Mouse (Mus musculus): ENCODE measurements at regions not wholly inside any gene's neighbourhood (a gene's known extent, or its start where the extent isn't known, plus 50 kb on each side); places are given as distances from the start of the nearest gene placed in this dataset.

DNA sequence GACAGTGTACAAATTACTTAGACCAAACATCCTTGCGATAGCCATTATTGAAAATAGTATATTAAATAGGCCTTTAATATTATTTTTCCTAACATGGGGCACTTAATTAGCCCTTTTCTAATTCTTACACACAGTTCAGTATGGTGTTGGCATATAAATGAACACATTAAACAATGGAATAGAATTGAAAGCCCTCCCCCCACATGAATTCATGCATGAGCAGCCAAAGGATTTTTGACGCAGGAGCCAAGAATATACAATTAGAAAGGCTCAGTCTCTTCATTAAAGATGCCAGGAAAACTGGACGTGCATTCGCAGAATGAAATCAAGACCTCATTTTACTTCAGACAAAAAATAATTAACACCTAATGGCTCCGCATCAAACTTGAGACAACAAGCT, 172.9 kb upstream of the Phactr1 start:
- DNase-seq (ENCODE audit: low spot score in 2 of 2): no peak

DNA sequence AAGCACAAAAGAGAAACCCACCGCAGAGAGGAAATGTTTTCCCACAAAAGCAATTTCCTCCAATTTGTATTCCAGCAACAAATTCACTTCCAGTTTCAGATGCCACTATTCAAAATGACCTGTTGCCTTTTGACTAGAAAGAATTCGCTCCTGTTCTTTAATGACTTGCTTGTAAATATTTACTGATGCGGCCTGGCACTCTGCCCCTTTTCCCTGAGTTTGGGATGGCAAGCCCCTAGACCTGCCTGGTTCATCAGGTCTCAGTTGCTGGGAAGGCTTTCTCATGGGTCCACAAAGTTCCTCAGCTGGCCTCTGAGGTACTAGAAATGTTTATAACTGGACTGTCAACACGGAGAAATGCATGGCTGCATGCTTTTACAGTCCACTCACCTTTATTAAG, 161.7 kb upstream of the Phactr1 start:
- DNase-seq (ENCODE audit: low spot score in 2 of 2): no peak

DNA sequence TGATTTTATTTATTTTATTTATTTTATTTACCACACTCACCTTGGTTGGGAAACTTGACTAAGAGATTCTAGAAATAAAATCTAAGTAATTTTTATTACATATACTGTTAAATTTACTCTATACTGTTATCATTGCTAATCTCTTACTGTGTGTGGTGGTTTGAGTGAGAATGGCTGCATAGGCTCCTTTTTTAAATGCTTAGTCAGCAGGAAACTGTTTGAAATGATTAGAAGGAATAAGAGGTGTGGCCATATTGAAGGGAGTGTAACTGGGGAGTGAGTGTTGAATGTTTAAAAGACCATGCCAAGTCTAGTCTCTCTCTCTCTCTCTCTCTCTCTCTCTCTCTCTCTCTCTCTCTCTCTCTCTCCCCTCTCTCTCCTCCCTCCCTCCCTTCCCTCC, 157.9 kb upstream of the Phactr1 start:
- DNase-seq (ENCODE audit: low spot score in 2 of 2): no peak

DNA sequence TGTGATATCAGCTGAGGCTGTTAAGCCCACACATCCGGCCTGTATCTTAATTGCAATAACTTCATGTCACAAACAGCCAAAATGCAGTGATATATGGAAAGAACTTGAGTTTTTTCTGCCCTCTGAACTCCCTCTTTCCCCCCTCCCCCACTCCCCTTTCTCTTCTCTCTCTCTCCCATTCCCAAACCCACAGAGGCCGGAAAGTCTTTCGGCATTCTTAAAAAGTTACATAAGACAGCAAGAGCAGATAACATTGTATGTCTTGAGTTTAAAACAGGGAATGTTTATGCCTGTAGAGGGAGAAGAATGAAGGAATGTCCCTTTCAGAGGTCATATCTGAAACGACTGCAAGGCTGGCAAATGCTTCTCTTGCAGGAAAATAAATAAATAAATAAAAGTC, 154.3 kb upstream of the Phactr1 start:
- no peak for DNase-seq (ENCODE audit: low spot score in 2 of 2)

DNA sequence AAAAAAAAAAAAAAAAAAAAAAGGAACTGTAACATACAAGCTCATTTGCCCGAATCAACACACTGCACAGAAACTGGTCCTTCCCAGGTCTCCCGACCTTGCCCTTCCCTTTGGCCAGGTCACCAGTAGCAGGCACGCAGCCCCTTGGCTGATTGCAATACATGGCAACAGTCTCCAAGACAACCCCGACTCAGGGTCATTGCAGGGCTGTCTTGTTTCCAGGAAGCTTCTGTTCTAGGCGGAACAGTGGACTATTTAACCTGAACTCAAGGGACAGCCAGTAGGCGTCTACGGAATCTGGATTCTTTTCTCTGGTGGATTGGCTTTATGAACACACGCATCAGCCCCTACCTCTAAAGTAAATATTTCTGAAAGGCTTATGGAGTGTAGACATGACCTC, 153.5 kb upstream of the Phactr1 start:
- DNase-seq (ENCODE audit: low spot score in 2 of 2): no peak

DNA sequence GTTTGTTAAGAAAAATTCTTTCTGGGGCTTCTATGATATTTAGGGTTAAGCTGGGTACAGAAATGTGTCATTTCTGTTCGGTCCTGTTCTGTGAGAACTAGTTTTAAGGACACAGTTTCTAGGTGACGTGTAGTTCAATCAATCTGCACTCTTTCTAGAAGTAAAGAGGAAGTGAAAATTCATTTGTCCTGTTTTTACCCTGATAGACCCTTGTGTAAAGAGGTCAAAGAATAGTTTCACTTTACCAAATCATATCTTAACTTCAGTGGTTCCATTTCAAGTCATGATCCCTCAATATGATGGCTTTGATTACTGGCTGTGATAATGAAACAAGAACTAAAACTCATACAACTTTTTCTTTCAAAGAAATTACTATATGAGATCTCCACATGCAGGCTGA, 152.3 kb upstream of the Phactr1 start:
- DNase-seq (ENCODE audit: low spot score in 2 of 2): no peak

DNA sequence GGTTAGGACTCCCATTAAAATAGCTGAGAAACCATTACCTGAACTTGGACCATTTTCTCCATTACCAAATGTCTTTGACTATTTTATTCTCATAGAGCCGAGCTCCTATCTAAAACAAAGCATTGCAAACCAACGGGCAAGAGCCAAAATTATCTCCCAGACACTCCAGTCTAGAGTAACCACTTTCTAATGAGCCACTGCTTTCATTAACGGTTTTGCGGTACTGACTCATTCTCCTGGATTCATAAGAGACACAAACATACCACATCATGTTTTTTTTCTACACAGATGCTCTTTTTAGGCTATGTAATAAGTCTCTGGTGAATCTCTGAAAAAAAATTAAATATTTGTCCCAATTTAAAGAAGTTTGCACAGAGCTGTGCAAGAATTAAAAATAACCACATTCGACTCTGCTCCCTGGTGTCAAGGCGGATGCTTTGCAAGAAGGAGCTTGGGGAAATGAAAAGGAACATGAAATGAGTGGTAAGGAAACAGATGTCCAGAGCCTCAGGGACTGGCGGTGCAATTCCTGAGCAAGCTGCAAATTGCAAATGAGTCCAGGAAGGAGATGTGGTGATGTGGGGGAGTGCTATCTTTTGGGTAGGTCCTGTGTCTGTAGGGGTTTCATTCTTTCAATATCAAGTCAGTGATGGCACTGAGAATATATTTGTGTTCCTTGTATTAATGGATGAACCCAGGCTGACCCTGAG, 143.8 kb upstream of the Phactr1 start:
- peak; percentile 20 to 66 for DNase-seq (ENCODE audit: low spot score in 2 of 2)

DNA sequence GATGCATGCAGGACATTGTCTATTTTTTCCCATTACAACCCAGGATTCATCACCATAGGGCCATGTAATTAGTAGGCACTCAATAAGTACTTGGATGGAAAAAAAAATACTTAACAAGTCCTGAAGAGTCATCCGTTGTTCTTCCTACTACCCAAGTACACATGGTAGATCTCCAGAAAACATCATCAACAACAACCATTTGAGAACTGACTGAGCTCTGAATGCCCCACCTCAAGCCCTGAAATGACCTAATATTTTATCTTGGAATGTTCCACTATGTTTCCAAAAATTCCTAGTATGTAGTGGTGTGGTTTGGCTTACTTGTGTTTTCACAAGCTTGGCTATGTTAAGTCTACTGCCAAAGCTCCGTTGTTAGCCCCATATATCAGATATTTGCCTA, 142.4 kb upstream of the Phactr1 start:
- DNase-seq (ENCODE audit: low spot score in 2 of 2): no peak

DNA sequence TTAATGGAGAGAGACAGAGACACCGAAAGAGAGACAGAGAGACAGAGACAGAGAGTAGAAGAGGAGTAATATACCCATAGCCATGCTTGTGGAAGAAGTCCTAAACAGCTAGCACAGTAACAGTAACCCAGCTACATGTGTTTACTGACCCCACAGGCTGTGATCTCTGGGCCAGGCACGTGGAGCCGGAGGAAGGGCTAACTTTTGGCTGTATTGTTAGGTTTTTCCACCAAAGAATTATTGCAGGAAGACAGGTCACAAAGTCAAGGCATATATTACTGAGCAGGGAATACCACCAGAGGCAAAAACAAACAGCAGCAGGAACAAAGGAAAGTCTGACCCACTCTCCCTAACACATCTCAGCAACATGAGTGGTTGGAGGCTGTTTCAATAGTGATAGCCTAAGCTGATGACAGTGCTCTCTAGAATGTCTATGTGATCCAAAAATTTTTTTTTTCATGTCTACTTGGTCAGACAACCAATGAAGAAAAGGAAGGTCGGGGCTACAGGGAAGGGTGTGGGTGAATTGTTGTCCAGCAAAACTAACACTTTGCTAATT, 135.8 kb upstream of the Phactr1 start:
- DNase-seq (ENCODE audit: low spot score in 2 of 2): no peak

DNA sequence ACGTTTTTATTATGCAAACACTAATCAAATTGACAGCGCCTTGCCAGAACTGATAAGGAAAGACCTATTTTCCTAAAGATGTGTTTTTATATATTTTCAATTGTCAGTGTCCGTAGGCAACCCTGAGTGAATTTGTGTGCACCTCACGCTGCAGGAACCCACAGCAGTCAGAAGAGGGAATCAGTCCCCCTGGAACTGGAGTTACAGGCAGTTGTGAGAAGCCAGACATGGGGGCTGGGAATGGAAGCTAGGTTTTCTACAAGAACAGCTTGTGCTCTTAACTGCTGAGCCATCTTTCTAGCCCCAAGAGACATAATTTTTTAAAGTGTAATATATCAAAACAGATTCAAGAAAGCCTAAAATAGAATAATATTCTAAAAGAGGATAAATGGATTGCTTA, 134.0 kb upstream of the Phactr1 start:
- peak in 1 of 2 experiments; percentile 4 for DNase-seq (ENCODE audit: low spot score in 2 of 2)

DNA sequence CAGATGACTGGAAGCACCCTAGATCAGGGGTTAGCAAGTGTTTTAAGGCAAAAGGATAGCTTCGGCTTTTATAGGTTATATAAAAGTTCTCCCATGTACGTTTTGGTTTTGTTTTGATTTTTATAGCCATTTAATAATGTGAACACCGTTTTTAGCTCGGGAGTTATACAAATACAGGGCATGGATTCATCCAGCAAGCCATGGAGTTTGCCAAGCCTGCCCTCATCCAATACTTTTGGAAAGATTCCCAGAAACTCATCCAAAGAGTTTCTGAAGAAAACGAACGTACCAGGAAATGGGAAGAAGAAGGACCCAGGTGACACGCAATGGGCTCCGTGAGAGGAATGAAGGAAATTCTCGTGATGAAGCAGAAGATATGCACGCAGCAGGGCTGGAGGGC, 133.6 kb upstream of the Phactr1 start:
- no peak for DNase-seq (ENCODE audit: low spot score in 2 of 2)

DNA sequence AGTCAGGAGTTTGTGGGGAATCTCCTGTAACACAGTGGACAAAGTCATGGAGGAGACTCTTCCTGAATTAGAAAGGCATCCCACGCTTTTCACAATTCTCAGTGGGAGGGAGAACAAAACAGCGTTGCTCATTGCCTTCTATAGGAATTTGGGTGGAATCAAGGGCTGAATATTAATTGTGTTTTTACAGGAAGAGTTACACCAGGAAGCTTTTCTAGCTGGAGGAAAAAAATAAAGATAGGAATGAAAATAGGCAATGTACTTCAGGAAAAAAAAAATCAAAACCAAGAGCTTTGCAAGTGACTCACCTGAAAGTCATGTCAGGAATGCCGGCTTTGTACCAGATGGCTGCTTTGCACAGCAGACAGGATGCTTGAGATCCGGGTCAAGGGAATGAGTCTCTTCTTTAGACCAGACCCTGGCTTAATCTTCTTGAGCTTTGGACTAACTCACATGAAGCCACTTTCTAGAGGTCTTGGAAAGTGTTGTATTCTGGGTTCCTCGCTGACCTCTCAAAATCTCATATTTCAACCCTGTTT, 131.3 kb upstream of the Phactr1 start:
- no peak for DNase-seq (ENCODE audit: low spot score in 2 of 2)

DNA sequence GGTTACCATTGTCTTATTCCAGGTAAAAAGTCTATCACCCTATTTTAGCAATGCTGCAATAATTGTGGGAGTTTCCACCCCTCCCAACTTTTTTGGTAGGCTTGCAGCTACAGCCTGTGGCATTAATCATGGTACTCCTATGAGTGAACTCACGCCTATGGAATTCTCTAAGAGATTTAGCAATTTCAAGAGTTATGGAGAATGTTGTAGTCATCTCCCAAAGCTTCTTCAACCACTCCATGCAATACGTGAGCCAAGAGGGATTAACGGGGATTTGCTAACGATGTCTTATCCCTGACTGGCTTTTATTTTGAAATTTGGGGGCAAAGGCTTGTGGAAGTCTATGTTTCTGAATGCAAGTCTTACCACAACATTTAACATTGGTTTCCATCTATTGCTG, 125.5 kb upstream of the Phactr1 start:
- DNase-seq (ENCODE audit: low spot score in 2 of 2): no peak

DNA sequence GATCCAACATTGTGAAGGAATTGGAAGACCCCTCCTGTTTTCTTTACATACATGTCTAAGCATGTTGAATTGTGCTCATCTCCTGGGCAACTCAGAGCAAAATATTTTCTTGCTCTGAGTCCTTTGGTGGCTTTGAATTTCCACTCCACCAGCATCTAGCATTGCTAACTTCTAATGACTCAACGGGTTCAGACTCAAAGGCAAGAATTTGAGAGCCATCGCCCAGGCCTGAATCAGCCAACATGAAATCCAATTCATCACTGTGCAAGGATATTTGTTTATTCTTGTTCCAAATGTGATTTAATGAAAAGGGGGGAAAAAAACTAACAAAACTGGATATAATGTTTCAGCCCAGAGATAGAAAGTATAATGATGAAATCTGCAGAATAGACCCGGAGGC, 121.9 kb upstream of the Phactr1 start:
- no peak for DNase-seq (ENCODE audit: low spot score in 2 of 2)

DNA sequence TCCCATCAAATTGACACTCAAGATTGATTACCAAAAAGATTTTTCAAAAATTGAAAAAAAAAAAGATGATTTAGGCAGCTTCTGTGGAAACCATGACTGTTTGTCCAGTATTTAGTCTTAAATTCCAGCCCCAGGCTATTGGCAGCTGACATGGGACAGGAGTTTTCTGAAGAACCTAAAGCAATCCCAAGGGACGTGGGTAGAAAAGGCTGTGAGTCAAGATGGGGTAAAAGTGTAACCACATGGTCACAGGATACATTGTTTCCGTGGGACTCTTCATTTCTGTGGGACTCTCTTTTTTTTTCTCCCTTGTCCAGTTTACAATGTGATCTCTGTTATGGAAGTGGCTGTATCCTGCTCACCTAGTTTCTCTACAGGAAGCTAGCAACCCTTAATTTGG, 119.0 kb upstream of the Phactr1 start:
- no peak for DNase-seq (ENCODE audit: low spot score in 2 of 2)

DNA sequence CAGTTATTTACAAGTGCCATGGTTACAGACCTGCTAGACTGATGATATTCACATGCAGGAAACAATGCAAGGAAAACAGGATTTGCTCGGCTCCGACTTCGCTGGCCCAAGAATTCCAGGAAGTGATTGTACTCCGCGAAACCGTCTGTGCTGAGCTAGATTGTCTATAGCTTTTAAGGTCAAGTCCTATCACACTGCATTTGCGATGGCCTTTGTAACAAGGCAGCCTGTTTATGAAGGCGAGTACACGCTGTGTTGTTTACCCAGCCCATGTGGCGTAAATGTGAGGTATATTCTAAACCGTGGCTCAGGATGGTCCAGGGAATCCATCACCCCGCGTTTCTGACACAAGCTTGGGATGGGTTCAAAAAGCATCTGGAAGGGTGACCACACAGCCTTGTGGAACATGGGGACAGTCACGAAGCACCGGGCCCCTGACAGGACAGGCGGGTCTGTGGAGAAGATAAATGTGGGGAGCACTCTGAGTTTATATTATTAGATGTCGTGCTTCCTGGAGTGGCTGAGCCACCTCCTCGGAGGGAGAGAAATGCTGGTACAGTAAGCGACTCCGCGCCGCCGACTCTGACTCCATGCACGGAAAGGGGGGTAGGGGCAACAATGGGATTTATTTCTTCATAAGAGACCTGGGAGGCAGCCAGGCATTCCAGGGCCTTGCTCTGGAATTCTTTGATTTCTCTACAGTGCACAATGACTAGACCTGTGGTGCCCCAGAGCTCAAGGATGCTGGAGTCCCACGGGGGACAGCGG, 114.9 kb upstream of the Phactr1 start:
- DNase-seq (ENCODE audit: low spot score in 2 of 2): no peak

DNA sequence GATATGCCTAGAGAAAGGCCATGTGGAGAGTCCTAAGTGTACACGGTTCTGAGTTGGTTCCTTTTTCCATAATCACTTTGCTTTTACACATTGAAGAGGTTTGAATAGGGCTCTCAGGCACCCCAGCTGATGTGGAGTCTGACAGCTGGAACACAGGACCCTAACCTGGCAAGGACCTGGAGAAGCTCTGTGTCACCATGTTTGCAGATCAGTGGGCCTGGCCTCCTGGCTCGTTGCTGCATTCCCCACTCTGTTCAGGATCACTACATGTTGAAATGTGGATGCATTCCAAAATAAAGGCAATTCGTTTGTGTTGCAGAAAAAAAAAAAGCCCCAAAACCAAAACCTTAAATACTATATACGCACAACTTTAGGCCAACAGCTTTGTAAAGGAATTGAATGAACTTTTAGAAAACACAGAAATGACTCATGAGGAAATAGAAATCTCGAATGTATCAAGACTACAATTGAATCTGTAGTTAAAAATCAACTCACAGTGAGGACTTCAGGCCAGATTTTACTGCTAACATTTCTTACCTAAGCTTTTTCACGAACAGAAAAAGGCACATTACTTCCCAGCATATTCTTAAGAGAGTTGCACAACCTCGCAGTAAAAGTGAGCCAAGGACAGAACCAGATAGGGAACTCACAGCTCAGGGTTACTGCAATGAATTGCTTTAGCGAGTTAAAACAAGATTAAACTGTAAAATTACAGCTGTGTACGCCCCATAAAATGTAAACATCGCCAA, 109.6 kb upstream of the Phactr1 start:
- no peak for DNase-seq (ENCODE audit: low spot score in 2 of 2)

DNA sequence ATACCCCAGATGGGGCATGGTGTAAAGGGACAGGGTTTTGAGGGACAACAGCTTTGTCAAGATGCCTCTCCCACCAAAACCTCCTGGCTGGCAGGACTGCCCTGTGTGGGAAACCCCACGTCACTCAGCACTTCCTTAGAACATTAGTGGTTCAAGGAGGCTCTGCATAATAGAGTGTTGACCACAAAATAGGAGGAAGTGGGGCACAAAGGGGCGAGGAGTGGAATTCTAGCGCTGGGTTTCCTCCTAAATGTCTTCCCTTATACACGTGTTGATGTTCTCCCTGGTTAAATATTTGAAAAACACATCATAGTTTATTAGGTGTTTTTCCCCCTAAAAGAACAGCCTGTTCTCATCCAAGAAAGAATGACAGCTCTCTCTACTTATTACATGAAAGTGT, 106.2 kb upstream of the Phactr1 start:
- DNase-seq (ENCODE audit: low spot score in 2 of 2): no peak

DNA sequence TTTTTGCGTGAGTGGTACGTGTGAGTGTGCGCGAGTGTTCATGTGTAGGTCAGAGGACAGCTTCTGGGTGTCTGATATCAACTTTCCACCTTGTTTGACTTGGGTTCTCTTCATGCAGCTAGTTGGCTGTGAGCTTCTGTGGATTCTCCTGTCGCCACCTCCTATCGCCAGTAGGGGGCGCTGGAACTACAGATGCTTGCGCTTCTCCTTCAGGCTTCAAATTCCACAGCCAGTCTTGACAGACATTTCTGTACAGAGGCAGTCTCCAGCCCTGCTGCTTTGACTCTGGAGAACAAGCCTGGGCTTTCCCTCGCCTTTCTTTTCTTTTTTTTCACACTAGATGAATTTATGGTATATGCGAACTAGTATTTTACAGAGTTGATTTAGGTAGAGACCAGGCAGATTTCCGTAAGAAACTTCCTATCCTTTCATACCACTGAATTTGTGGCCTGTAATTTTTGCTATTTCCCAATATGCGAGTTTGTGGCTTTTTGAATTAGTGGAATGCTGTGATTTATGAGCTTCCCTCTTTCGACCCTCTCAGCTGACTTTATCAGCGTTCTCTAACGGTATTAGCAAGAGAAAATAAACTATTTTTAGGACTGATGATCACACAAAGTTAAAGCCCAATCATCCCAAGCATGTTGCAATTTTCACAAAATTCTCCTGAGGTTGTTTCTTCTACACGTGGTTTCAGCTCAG, 104.5 kb upstream of the Phactr1 start:
- DNase-seq (ENCODE audit: low spot score in 2 of 2): peak; percentile 85 to 92

DNA sequence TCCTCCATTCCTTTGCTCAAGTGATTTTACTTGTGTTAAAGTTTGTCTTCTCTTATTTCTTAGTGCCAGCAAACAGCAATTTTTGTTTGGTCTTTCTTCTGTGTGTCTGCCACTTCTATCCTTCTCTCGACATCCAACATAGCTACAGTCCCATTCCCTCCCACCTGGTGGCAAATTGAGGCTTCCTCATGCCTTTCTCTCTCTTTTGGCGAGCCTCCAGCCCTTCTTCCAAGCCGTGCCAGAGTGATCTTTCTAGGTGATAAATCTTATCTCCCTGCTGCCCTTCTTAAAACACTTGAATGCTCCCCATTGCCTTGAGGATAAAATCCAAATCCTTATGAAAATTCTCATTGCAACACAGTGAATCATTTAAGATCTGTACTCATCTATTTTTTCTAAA, 101.0 kb upstream of the Phactr1 start:
- DNase-seq (ENCODE audit: low spot score in 2 of 2): no peak

DNA sequence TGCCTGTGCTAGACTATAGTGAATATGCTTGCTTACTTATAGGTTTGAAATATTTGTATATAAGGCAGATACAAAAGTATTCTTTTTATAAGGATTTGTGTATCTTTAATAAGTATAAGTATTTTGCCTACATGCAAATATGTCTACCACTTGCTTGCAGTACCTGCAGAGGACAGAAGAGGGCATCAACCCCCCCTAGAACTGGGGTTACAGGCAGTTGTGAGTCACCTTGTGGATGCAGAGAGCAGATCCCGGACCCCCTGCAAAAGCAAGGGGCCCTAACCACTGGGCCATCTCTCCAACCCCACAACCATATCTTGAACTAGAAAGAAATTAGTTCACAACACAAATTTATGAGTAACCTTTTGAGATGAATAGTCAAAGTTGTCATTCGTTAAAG, 91.3 kb upstream of the Phactr1 start:
- no peak for DNase-seq (ENCODE audit: low spot score in 2 of 2)
